Mouse (Mus musculus): Measurements from ENCODE around the gene Dact3. TPM values are rescaled to one million over a fixed set of nuclear protein-coding genes. Genes with fewer than 3 reads are reported as not detected.
A peak's percentile ranks its signal among the peaks of the same experiment; 100 is the strongest.

Dact3 gene
- polyA plus RNA-seq, 1 experiment from 2014 or later, result 7.8 TPM

GRCm38 (mm10) chr7:16908367-16908766, 33.2 kb downstream of the Dact3 start:
- WGBS, result 23% methylated on average over 11 of the region's 11 CpGs
- Histone ChIP-seq H3K36me3 (ENCODE audit: insufficient read depth) (no peaks in the 10 kb centered on the region), H3K4me1 (ENCODE audit: insufficient read depth) (peaks cover 16% of the 10 kb centered on the region), H3K4me2 (peak overlapping the region; percentile 32; the same call in 1 of the 2 replicates), H3K9ac (no peak overlapping the region; the same call in 1 of the 2 replicates), H3K27me3 (ENCODE audit: insufficient read depth, low read length) (peaks cover 10% of the 10 kb centered on the region; the same call in 1 of the 2 replicates), H3K4me3 (ENCODE audit: low read depth, low read length) (no peak overlapping the region), H3K9me3 (ENCODE audit: low read depth, low read length) (no peaks in the 10 kb centered on the region), H3K27ac (ENCODE audit: low read depth) (no peak overlapping the region)
- no peak for TF ChIP-seq CTCF (IDR thresholded peaks at IDR 0.05; ENCODE audit: low read depth)
- ATAC-seq (ENCODE audit: insufficient read depth) (no peak), DNase-seq (no peak)

- no peak for ATAC-seq (ENCODE audit: insufficient read depth)
- Histone ChIP-seq H3K36me3 (ENCODE audit: insufficient read depth) (no peaks in the 10 kb centered on the region), H3K9me3 (ENCODE audit: low read depth, low read length) (no peaks in the 10 kb centered on the region), H3K4me2 (no peak overlapping the region), H3K4me3 (ENCODE audit: low read depth, low read length) (no peak overlapping the region), H3K27ac (ENCODE audit: low read depth) (no peak overlapping the region), H3K9ac (no peak overlapping the region), H3K4me1 (ENCODE audit: insufficient read depth) (peaks cover 16% of the 10 kb centered on the region), H3K27me3 (ENCODE audit: insufficient read depth, low read length) (peaks cover 10% of the 10 kb centered on the region; the same call in 1 of the 2 replicates)
- no peak for DNase-seq
- 43% methylated on average over 11 of the region's 11 CpGs for WGBS
- TF ChIP-seq CTCF (IDR thresholded peaks at IDR 0.05; ENCODE audit: low read depth), result no peak
Observed at GRCm38 (mm10) chr7:16908859-16909258, 33.7 kb downstream of the Dact3 start.

DNA sequence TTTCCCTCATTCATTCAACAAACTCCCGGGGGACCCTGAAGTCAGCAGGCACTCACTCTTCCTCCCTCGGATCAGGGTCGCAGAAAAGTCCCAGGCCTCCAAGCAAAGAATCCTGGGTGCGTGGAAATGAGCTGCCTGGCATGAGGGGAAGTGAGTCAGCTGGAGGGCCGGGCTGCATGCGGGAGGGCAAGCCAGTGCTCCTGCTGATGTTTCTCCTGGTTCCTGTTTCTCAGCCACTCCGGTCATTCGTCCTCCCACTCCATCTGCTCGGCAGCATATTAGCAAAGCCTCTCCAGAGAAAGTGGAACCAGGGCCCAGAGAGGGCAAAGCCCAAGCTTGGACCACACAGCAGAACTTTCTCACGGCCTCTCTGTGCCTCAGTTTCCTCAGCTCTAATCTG, 34.8 kb downstream of the Dact3 start:
- DNase-seq (no peak), ATAC-seq (ENCODE audit: insufficient read depth) (no peak)
- Histone ChIP-seq H3K36me3 (ENCODE audit: insufficient read depth) (peaks cover 8% of the 10 kb centered on the region), H3K9ac (no peak overlapping the region), H3K27me3 (ENCODE audit: insufficient read depth, low read length) (peaks cover 10% of the 10 kb centered on the region; the same call in 1 of the 2 replicates), H3K4me3 (ENCODE audit: low read depth, low read length) (no peak overlapping the region), H3K4me2 (no peak overlapping the region), H3K4me1 (ENCODE audit: insufficient read depth) (peaks cover 16% of the 10 kb centered on the region), H3K27ac (ENCODE audit: low read depth) (no peak overlapping the region), H3K9me3 (ENCODE audit: low read depth, low read length) (no peaks in the 10 kb centered on the region)
- TF ChIP-seq CTCF (IDR thresholded peaks at IDR 0.05; ENCODE audit: low read depth), result no peak
- whole genome bisulfite sequencing, result 30% methylated on average over 10 of the region's 10 CpGs

DNA sequence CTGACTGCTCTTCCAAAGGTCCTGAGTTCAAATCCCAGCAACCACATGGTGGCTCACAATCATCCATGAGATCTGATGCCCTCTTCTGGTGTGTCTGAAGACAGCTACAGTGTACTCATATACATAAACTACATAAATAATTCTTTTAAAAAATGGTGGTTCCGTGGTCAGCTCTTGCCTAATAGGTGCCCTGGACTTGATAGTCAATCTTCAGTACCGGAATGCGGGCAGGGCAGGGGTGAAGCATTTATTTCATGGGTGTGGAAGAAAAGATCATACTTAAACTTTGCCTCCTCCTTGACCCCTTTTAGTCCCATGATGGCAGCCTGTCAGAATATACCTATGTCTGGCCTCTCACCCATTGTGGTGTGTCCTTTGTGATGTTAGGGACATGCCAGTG, 36.8 kb downstream of the Dact3 start:
- DNase-seq (no peak), ATAC-seq (ENCODE audit: insufficient read depth) (no peak)
- Histone ChIP-seq H3K4me2 (no peak overlapping the region), H3K9me3 (ENCODE audit: low read depth, low read length) (no peaks in the 10 kb centered on the region), H3K27me3 (ENCODE audit: insufficient read depth, low read length) (peaks cover 10% of the 10 kb centered on the region; the same call in 1 of the 2 replicates), H3K27ac (ENCODE audit: low read depth) (no peak overlapping the region), H3K9ac (no peak overlapping the region), H3K4me3 (ENCODE audit: low read depth, low read length) (no peak overlapping the region), H3K4me1 (ENCODE audit: insufficient read depth) (peaks cover 4% of the 10 kb centered on the region; the same call in 1 of the 2 replicates), H3K36me3 (ENCODE audit: insufficient read depth) (peaks cover 27% of the 10 kb centered on the region)
- TF ChIP-seq CTCF (IDR thresholded peaks at IDR 0.05; ENCODE audit: low read depth), result no peak
- WGBS, result 86% methylated on average over 3 of the region's 3 CpGs

- no peaks in the 10 kb centered on the region for H3K9me3 ChIP-seq (ENCODE audit: low read depth, low read length)
- H3K36me3 ChIP-seq (ENCODE audit: insufficient read depth), result peaks cover 31% of the 10 kb centered on the region
- H3K4me3 ChIP-seq (ENCODE audit: low read depth, low read length), result no peak overlapping the region
- H3K27ac ChIP-seq (ENCODE audit: low read depth), result no peak overlapping the region
- H3K4me1 ChIP-seq (ENCODE audit: insufficient read depth), result peaks cover 4% of the 10 kb centered on the region; the same call in 1 of the 2 replicates
- no peak overlapping the region for H3K9ac ChIP-seq
- ATAC-seq (ENCODE audit: insufficient read depth) (no peak), DNase-seq (no peak)
- no peak overlapping the region for H3K4me2 ChIP-seq
- peaks cover 10% of the 10 kb centered on the region; the same call in 1 of the 2 replicates for H3K27me3 ChIP-seq (ENCODE audit: insufficient read depth, low read length)
- no peak for TF ChIP-seq CTCF (IDR thresholded peaks at IDR 0.05; ENCODE audit: low read depth)
- 62% methylated on average over 6 of the region's 6 CpGs for WGBS
Observed at GRCm38 (mm10) chr7:16912360-16912759, 37.2 kb downstream of the Dact3 start.

DNA sequence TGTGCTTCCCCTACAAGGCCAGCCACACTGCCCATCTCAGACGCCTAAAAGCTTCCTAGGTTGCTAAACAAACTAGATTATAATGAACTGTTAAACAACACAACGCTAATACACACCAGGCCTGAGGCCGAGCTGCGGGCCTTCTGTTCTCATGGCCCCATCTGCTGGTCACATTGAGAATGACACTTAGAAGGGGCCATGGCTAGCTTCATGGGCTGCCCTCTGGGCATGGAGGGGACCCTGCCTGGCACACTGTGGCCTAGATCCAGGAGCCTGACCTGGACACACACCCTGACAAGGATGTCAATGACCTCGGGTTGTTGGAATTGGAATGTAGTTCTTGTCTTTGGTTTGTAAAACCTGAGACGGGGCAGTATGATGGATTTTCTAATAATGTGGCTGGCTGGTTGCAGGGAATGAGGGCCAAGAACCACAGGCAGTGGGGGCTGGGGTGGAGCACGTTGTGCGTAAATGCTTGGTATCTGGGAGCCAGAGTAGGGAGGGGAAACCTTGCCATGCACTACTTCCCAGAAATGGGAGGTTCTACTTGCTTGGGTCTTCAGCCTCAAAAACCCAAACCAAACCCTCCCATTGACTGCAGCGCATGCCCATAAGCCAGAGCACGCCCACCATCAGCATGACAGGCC, 38.8 kb downstream of the Dact3 start:
- H3K27me3 ChIP-seq (ENCODE audit: insufficient read depth, low read length), result peaks cover 3% of the 10 kb centered on the region; the same call in 1 of the 2 replicates
- H3K9me3 ChIP-seq (ENCODE audit: low read depth, low read length), result no peaks in the 10 kb centered on the region
- TF ChIP-seq CTCF (IDR thresholded peaks at IDR 0.05; ENCODE audit: low read depth), result peak; percentile 92
- H3K4me2 ChIP-seq, result no peak overlapping the region
- no peak overlapping the region for H3K4me3 ChIP-seq (ENCODE audit: low read depth, low read length)
- peaks cover 47% of the 10 kb centered on the region for H3K36me3 ChIP-seq (ENCODE audit: insufficient read depth)
- ATAC-seq (ENCODE audit: insufficient read depth), result peak; percentile 62
- no peak overlapping the region for H3K9ac ChIP-seq
- no peak overlapping the region for H3K27ac ChIP-seq (ENCODE audit: low read depth)
- no peaks in the 10 kb centered on the region; the same call in 1 of the 2 replicates for H3K4me1 ChIP-seq (ENCODE audit: insufficient read depth)
- DNase-seq, result peak; percentile 93
- WGBS, result 27% methylated on average over 10 of the region's 10 CpGs

DNA sequence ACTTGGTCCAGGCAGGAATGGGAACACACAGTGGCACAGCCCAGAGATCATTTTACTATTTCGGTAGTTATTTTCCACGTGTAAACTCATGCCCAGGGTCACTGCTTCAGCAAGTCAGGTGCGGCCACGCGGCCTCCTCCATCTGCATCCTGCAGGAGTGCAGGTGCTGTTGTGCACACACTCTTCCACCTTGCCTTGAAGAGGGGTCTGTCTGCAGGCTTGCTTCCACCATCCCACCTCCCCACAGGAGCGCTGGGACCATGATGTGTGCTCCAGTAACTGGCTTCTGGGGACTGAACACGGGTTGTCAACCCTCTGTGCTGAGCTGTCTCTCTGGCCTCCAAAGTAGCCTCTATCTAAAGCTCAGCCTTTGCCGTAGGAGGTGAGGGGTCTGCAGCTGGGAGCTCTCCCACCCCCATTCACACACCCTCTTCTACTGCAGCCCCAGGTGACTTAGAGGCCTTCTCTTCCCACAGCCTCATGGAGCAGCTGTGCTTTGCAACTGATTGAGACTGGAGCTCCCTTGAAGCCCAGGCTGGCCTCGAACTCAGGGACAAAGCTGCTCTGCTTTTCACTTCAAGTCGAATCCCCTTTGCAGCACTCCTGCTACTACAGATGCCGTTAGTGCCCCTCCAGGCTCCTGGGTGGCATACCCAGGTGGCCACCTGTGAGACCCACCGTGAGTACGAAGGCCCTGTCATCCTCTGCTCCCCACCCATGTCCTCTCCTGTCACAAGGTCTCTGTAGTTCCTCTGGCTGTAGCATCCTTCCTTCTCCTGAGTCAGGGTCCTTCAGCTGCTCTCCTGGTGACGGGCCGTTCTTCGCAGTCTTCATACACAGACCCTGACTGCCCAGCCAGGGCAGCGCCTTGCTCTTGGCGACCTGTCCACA, 39.6 kb downstream of the Dact3 start:
- DNase-seq (no peak), ATAC-seq (ENCODE audit: insufficient read depth) (no peak)
- Histone ChIP-seq H3K4me2 (no peak overlapping the region), H3K4me1 (ENCODE audit: insufficient read depth) (no peaks in the 10 kb centered on the region), H3K9ac (no peak overlapping the region), H3K9me3 (ENCODE audit: low read depth, low read length) (no peaks in the 10 kb centered on the region), H3K4me3 (ENCODE audit: low read depth, low read length) (no peak overlapping the region), H3K27ac (ENCODE audit: low read depth) (no peak overlapping the region), H3K27me3 (ENCODE audit: insufficient read depth, low read length) (no peaks in the 10 kb centered on the region; the same call in 1 of the 2 replicates), H3K36me3 (ENCODE audit: insufficient read depth) (peaks cover 55% of the 10 kb centered on the region)
- WGBS, result 79% methylated on average over 18 of the region's 18 CpGs
- TF ChIP-seq CTCF (IDR thresholded peaks at IDR 0.05; ENCODE audit: low read depth), result no peak
